Mouse (Mus musculus) liver, adult 2 months (tissue): ENCODE measurements at regions not wholly inside any gene's neighbourhood (a gene's known extent, or its start where the extent isn't known, plus 50 kb on each side); places are given as distances from the start of the nearest gene placed in this dataset.

ENCODE experiments used
- DNase-seq: peaks from one replicate; pipeline ENCODE4 v3.0.0-alpha.2; 2011; ENCODE audit warnings: low read depth, low spot score; ENCODE audit errors: extremely low read depth
- H3K27ac ChIP-seq: fragments of 200-500 bp; replicated peaks from 2 replicates; pipeline ENCODE4 v1.5.1; 2012; ENCODE audit warnings: low read depth, mild to moderate bottlenecking, control low read depth, inconsistent platforms, low read length; ENCODE audit not compliant: insufficient read depth
- H3K27me3 ChIP-seq: fragments of 200-500 bp; 2 replicates; pipeline ENCODE4 v1.6.1; 2012; ENCODE audit warnings: mild to moderate bottlenecking, moderate library complexity, low read length, inconsistent platforms; ENCODE audit not compliant: control insufficient read depth, insufficient read depth
- H3K36me3 ChIP-seq: fragments of 200-500 bp; 2 replicates; pipeline ENCODE4 v1.6.1; 2012; ENCODE audit warnings: low read length, inconsistent platforms; ENCODE audit not compliant: control insufficient read depth, insufficient read depth
- H3K4me1 ChIP-seq: fragments of 200-500 bp; 2 replicates; pipeline ENCODE4 v1.6.1; 2011; ENCODE audit warnings: low read length; ENCODE audit not compliant: control insufficient read depth, insufficient read depth
- H3K4me3 ChIP-seq: fragments of 200-500 bp; 2 replicates; pipeline ENCODE4 v1.5.1; 2011; ENCODE audit warnings: low read depth, mild to moderate bottlenecking, control low read depth, low read length, moderate library complexity; ENCODE audit not compliant: insufficient read depth
- H3K79me2 ChIP-seq: fragments of 200-500 bp; 2 replicates; pipeline ENCODE4 v1.6.1; 2012; ENCODE audit warnings: inconsistent platforms, mild to moderate bottlenecking, low read length, moderate library complexity; ENCODE audit not compliant: control insufficient read depth, insufficient read depth
- H3K9ac ChIP-seq: fragments of 200-500 bp; 2 replicates; pipeline ENCODE4 v1.6.1; 2012; ENCODE audit warnings: low read depth, mild to moderate bottlenecking, control low read depth, inconsistent platforms, low read length
- CTCF ChIP-seq: fragments of 200-500 bp; IDR thresholded peaks from 2 replicates; pipeline ENCODE4 v1.5.1; 2011; ENCODE audit warnings: low read depth, low read length, control low read depth
- POLR2A ChIP-seq: fragments of 200-500 bp; IDR thresholded peaks from 2 replicates; pipeline ENCODE4 v1.6.1; 2011; ENCODE audit warnings: low read length, control low read depth; ENCODE audit not compliant: insufficient read depth; ENCODE audit errors: extremely low read depth
- WGBS: fragments of 180-500 bp; shearing (Covaris S2); methylation state at CpG from one replicate; pipeline ENCODE4 v1.1.7; 2018; 5-methylcytosine and 5-hydroxymethylcytosine counted together

GRCm38 (mm10) chr15:64532260-64533120 lies 285.0 kb upstream of the Gm21798 start:
- WGBS = 83% methylated on average over 6 of the region's 6 CpGs
- no peak for DNase-seq
- TF ChIP-seq CTCF = no peak
- TF ChIP-seq POLR2A = no peak

GRCm38 (mm10) chr15:64533169-64533795 lies 284.2 kb upstream of the Gm21798 start:
- Histone ChIP-seq H3K4me1 (no peaks in the 10 kb centered on the region), H3K79me2 (no peaks in the 10 kb centered on the region), H3K4me3 (no peak overlapping the region), H3K36me3 (no peaks in the 10 kb centered on the region), H3K27ac (no peak overlapping the region), H3K27me3 (no peaks in the 10 kb centered on the region), H3K9ac (no peak overlapping the region)
- WGBS = 92% methylated on average over 2 of the region's 2 CpGs
- TF ChIP-seq POLR2A (no peak), CTCF (no peak)
- no peak for DNase-seq

More at GRCm38 (mm10) chr15:64532260-64533120, 285.0 kb upstream of the Gm21798 start:
- Histone ChIP-seq H3K4me1 (no peaks in the 10 kb centered on the region), H3K79me2 (no peaks in the 10 kb centered on the region), H3K27me3 (no peaks in the 10 kb centered on the region), H3K36me3 (no peaks in the 10 kb centered on the region), H3K9ac (no peak overlapping the region), H3K4me3 (no peak overlapping the region), H3K27ac (no peak overlapping the region)

- H3K27me3 ChIP-seq = no peaks in the 10 kb centered on the region
- no peak for DNase-seq
- 80% methylated on average over 6 of the region's 6 CpGs for WGBS
- TF ChIP-seq POLR2A (no peak), CTCF (no peak)
- no peak overlapping the region for H3K27ac ChIP-seq
- H3K9ac ChIP-seq = no peak overlapping the region
- no peak overlapping the region for H3K4me3 ChIP-seq
- H3K4me1 ChIP-seq = no peaks in the 10 kb centered on the region
- H3K79me2 ChIP-seq = no peaks in the 10 kb centered on the region
- H3K36me3 ChIP-seq = no peaks in the 10 kb centered on the region
These were observed 283.3 kb upstream of the Gm21798 start for GRCm38 (mm10) chr15:64534166-64534565.

- 84% methylated on average over 2 of the region's 2 CpGs for WGBS
These were observed 282.3 kb upstream of the Gm21798 start for GRCm38 (mm10) chr15:64535160-64535559.

GRCm38 (mm10) chr15:64541395-64541794 lies 276.1 kb upstream of the Gm21798 start:
- no peak for DNase-seq
- 84% methylated on average over 3 of the region's 3 CpGs for WGBS
- Histone ChIP-seq H3K9ac (no peak overlapping the region), H3K27me3 (no peaks in the 10 kb centered on the region), H3K79me2 (no peaks in the 10 kb centered on the region), H3K27ac (no peak overlapping the region), H3K4me1 (no peaks in the 10 kb centered on the region), H3K4me3 (no peak overlapping the region), H3K36me3 (no peaks in the 10 kb centered on the region)
- TF ChIP-seq POLR2A (no peak), CTCF (no peak)

More at GRCm38 (mm10) chr15:64535160-64535559, 282.3 kb upstream of the Gm21798 start:
- H3K36me3 ChIP-seq = no peaks in the 10 kb centered on the region
- H3K79me2 ChIP-seq = no peaks in the 10 kb centered on the region
- H3K27me3 ChIP-seq = no peaks in the 10 kb centered on the region
- H3K27ac ChIP-seq = no peak overlapping the region
- H3K4me3 ChIP-seq = no peak overlapping the region
- DNase-seq = no peak
- no peak overlapping the region for H3K9ac ChIP-seq
- TF ChIP-seq CTCF (no peak), POLR2A (no peak)
- no peaks in the 10 kb centered on the region for H3K4me1 ChIP-seq
